Comparison of ENCODE assay signal across 14 mouse cellular contexts in the genomic region with DNA sequence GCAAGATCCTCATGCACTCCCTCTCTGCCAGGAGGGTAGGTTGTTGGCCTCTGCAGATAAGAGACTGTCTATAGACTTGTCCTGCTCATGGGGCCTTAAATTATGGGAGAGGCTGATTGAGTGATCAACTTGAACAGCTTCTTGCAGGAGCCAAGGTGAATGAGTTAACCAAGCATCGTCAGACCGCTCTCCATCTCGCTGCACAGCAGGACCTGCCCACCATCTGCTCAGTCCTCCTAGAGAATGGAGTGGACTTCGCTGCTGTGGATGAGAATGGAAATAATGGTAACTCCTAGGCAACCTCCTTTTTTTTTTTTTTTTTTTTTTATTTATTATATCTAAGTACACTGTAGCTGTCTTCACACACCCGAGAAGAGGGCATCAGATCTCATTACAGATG.
"Had no signal": no experiment of that assay in that cellular context is flagged by ENCODE, and none has a peak within 500 bp of the region (broad histone marks: within the 10 kb centered on the region; RNA-seq: fewer than 3 reads in every experiment).

No protein-coding gene starts in this region.

- ATAC-seq: liver, postnatal 0 days had no signal

- DNase-seq: kidney, postnatal 10 days; kidney, postnatal 4 days; liver; liver, embryonic 13.5 days; liver, postnatal 0 days; lung, postnatal 14 days; midbrain, embryonic 14.5 days; thymus, postnatal 4 days had no signal

- H3K4me3 ChIP-seq: layer of hippocampus, adult 2 months; limb, embryonic 12.5 days; liver, embryonic 13.5 days; lung, embryonic 15.5 days; midbrain, embryonic 10.5 days; myocyte; neural tube, embryonic 12.5 days had no signal

- H3K9me3 ChIP-seq: limb, embryonic 12.5 days; liver, embryonic 13.5 days; lung, embryonic 15.5 days; midbrain, embryonic 10.5 days; neural tube, embryonic 12.5 days had no signal

- H3K4me1 ChIP-seq: limb, embryonic 12.5 days; liver, embryonic 13.5 days; lung, embryonic 15.5 days; midbrain, embryonic 10.5 days; neural tube, embryonic 12.5 days had no signal

- H3K27me3 ChIP-seq: limb, embryonic 12.5 days; liver, embryonic 13.5 days; lung, embryonic 15.5 days; neural tube, embryonic 12.5 days had no signal
